Mouse (Mus musculus) right cerebral cortex, postnatal 14 days (tissue): ENCODE measurements around the gene Rnf25.

Experiments used
- DNase-seq: peaks from one replicate; pipeline ENCODE4 v3.0.0; 2022

The Rnf25 gene

GRCm38 (mm10) chr1:74601267-74601962, at the start of gene Rnf25, which contains the start of gene Stk36:
Gene Rnf25, minus strand, starts transcription at chr1:74601397.
Gene Stk36, plus strand, starts transcription at chr1:74601445.
- DNase-seq: peak; percentile 83

GRCm38 (mm10) chr1:74643926-74644325, 42.7 kb upstream of the Rnf25 start:
- DNase-seq: no peak

- no peak for DNase-seq
Observed at GRCm38 (mm10) chr1:74643524-74643923, 42.3 kb upstream of the Rnf25 start.

- DNase-seq: no peak
Observed at GRCm38 (mm10) chr1:74632734-74633133, 31.5 kb upstream of the Rnf25 start.

GRCm38 (mm10) chr1:74628001-74628400, 26.8 kb upstream of the Rnf25 start:
- no peak for DNase-seq

- no peak for DNase-seq
Observed at GRCm38 (mm10) chr1:74626076-74626475, 24.9 kb upstream of the Rnf25 start.

- DNase-seq: no peak
Observed at GRCm38 (mm10) chr1:74624183-74624582, 23.0 kb upstream of the Rnf25 start.

- no peak for DNase-seq
Observed at GRCm38 (mm10) chr1:74600501-74601266, 513 bp downstream of the Rnf25 start.

- no peak for DNase-seq
Observed at GRCm38 (mm10) chr1:74594434-74594833, 6.8 kb downstream of the Rnf25 start.

- DNase-seq: peak; percentile 96
Observed at GRCm38 (mm10) chr1:74587773-74588445, 13.3 kb downstream of the Rnf25 start, which contains the start of the genes Zfp142 and Bcs1l. Gene Zfp142, minus strand, starts transcription at chr1:74588246. Gene Bcs1l, plus strand, starts transcription at chr1:74588289.

- no peak for DNase-seq
Observed at GRCm38 (mm10) chr1:74587233-74587772, 13.9 kb downstream of the Rnf25 start.

GRCm38 (mm10) chr1:74584616-74585398, 16.4 kb downstream of the Rnf25 start:
- DNase-seq: no peak

- DNase-seq: no peak
Observed at GRCm38 (mm10) chr1:74582621-74583020, 18.6 kb downstream of the Rnf25 start.

- no peak for DNase-seq
Observed at GRCm38 (mm10) chr1:74569739-74570719, 31.2 kb downstream of the Rnf25 start.

GRCm38 (mm10) chr1:74565834-74566233, 35.4 kb downstream of the Rnf25 start:
- no peak for DNase-seq

GRCm38 (mm10) chr1:74559061-74559460, 42.1 kb downstream of the Rnf25 start:
- no peak for DNase-seq

- no peak for DNase-seq
Observed at GRCm38 (mm10) chr1:74544184-74544583, 57.0 kb downstream of the Rnf25 start, which contains the start of gene Usp37. Gene Usp37, minus strand, starts transcription at chr1:74544284.
